Mouse (Mus musculus): Measurements from ENCODE around the gene Frs2.

GRCm38 (mm10) chr10:117097116-117097698 lies 51.1 kb downstream of the Frs2 start:
- no peak for TF ChIP-seq CTCF (conservative IDR thresholded peaks at IDR 0.05; ENCODE audit: low read length)
- TF ChIP-seq POU5F1 (IDR thresholded peaks at IDR 0.05; ENCODE audit: borderline replicate concordance, low read length) = no peak
